Mouse (Mus musculus): ENCODE data around the gene Gstp1.
A peak's percentile ranks its signal among the peaks of the same experiment; 100 is the strongest.
"Not testable (repeated sequence)": the region's sequence is repeated elsewhere in the genome, so short reads cannot be mapped to it uniquely, and the experiment has no call there.

Gene Gstp1

DNA sequence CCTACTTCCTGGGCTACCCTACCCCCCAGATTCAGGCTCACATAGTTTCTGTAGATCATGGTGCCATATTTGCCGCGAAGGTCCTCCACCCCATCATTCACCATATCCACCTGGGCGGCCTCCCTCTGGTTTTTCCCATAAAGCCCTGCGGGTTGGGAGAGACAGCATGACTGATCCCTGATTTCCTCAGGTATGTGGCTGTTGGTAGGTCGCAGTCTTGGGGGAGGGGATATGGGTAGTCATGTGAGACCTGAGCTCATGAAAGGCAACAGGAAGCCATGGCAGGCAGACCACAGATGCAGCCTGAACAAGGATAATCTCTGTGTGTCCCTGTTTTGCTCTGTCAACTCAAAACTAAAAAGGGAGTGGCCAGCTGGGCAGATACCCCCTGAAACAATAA, 3.2 kb upstream of the Gstp1 start:
- not testable (repeated sequence) for DNase-seq (ENCODE audit: low spot score in 2 of 2)

DNA sequence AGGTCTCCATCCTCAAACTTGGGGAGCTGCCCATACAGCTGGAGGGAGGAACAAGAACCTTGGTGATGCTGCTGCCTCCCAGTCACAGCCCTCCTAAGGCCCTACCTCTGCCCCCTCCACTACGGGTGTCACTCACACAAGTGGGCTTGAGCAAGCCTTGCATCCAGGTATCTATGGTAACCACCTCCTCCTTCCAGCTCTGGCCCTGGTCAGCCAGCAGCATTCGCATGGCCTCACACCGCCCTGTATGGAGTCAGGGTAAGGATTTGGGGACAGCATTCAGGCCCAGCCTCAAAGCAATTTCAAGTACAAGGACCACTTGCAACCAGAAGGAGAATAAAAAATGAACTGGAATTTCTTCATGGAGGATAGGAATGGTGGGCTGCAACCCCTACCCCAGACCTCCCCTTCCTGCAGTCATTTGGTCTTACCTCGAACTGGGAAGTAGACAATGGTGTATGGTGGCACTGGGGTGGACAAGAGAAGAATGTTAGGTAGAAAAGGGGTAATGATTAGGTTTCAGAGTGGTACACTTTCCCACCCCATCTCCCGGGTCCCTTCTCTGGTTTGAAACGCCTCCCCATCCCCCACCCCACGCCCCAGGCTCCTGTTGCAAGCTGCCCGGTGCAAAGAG, 514 bp downstream of the Gstp1 start:
- not testable (repeated sequence) for DNase-seq (ENCODE audit: low spot score in 2 of 2)

DNA sequence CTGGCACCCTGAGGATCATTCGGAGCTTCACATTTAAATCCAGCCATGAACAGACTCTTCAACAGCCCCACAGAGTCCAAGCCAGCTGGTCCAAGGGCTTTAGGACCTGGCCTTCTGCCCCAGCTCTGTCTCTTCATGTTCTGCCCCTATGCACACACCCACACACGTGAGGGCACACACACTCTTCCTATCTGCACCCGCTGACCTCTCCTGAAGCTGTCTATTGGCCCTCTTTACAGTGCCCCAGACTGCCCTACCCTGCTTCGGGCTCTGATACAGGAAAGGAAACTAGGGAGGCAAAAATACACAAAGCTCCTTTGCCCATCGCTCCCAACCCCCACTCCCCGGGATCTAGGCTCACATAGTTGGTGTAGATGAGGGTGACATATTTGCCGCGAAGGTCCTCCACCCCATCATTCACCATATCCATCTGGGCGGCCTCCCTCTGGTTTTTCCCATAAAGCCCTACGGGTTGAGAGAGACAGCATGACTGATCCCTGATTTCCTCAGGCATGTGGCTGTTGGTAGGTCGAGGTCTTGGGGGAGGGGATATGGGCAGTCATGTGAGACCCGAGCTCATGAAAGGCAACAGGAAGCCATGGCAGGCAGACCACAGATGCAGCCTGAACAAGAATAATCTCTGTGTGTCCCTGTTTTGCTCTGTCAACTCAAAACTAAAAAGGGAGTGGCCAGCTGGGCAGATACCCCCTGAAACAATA, 1.3 kb downstream of the Gstp1 start:
- no peak for DNase-seq (ENCODE audit: low spot score in 2 of 2)

DNA sequence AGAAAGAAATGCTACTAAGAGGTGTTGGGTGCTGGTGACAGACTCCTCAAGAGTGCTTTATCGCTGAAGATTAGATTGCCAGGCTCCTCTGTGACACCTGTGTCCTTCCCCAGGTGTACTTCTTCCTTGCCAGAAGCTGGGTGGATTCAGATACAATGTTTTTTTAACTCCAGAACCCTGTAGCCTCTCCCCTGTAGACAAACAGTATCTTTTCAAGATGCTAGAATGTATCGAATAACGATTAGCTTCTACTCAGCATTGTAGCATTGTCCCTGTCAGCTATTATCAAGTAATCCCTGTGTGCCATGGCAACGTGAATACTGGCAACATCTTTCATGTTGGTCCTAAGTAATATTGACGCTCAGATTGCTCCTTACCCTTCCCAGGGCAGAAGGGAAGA, 4.0 kb downstream of the Gstp1 start:
- no peak for DNase-seq (ENCODE audit: low spot score in 2 of 2)

DNA sequence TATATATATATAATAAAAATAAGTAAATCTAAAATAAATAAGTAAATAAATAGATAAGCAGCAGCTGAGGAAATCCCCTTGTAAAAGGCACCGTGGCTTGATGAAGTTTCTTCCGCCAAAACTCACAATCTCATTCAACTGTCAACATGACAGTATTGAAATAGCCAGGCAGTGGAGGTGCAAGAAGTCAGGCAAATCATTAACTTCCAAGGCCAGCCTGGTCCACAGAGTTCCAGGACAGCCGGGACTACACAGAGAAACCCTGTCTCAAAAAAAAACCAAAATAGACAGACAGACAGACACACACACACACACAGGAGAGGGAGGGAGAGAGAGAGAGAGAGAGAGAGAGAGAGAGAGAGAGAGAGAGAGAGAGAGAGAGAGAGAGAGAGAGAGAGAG, 4.5 kb downstream of the Gstp1 start:
- DNase-seq (ENCODE audit: low spot score in 2 of 2): no peak

DNA sequence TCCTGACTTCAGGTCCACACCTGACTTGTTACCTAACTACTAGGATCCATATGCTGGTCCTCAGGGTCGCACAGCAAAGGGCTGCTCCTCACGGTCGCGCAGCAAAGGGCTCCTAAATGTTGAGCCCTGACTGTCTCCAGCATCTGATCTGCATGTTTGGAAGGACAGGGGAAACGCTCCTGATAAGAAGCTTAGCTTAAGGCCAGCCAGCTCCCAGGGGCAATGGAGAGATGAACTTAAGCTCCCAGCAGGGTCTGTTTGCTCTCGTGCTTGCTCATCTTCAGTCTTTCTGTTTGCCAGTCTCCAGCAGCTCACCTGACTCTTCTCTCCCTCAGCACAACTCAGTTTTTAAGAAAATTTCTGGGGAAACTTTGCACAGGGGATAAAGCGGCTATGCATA, 5.1 kb downstream of the Gstp1 start:
- no peak for DNase-seq (ENCODE audit: low spot score in 2 of 2)

DNA sequence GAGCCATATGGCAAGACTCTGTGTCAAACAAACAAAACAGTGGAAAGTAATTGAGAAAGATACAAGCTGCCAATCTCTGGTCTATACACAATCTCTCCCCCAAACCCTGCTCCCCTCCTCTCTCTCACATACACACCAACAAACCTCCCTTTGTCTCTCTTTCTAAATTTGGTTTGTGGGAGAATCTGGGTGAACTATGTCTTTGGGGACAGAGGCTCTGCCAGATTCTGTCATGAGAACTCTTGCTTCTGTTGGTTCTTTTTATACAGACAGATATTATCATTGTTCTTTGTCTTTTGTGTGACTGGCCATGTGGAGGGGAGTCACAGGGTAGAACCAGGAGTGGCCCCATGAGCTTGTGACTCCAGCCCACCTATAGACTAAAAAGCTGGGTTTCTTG, 10.2 kb downstream of the Gstp1 start:
- no peak for DNase-seq (ENCODE audit: low spot score in 2 of 2)

DNA sequence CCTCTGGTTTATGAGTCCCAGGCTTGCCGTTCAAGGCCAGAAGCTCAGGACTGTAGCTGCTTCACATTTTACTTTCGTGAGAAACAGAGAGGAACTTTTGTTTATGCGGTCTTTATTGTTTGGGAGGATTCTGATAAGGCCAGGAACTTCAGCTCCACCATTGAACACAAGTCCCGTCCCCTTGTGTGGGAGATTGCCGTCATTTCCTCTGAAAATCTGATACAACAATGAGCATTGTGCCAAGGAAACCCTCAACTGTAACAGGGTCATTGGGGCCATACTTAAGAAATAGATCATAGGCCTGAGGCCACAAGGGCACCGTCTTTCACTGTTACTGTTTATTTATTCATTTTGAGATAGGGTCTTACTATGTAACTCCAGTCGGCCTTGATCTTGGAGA, 14.6 kb downstream of the Gstp1 start:
- DNase-seq (ENCODE audit: low spot score in 2 of 2): no peak

DNA sequence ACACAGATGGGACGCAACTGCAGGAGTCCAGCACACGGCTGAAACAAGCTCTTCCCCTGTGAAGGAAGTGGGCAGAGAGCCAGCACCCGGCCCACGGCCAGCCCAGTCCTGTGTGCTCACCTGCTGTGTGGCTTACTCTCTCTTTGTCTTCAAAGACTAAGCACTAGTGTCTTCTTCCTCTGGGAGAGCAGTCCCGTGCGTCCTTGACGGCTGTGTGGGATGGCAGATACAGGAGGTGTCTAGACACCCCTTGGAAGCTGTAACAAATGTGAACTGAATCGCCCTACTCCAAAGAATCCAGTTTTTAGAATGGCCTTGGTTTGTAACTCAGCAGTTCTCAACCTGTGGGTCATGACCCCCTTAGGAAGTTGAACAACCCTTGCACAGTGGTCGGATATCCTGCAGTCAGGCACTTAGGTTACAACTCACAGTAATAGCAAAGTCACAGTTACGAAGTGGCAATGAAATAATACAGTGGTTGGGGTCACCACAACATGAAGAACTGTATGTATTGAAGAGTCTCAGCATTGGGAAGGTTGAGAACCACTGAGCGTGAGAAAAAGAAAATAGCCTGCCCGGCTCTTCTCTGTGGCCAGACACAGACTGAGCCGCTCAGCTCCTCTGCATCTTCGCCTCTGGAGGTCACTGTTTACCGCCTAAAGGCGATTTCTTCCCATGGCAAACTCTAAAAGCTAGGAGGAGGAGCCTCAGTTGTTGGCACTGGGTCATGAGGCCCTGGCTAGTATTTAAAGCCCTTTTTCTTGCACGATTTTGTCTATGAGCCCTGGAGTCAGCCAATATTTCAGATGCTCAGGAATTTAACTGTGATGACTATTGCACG, 18.8 kb downstream of the Gstp1 start:
- peak; percentile 63 to 73 for DNase-seq (ENCODE audit: low spot score in 2 of 2)

DNA sequence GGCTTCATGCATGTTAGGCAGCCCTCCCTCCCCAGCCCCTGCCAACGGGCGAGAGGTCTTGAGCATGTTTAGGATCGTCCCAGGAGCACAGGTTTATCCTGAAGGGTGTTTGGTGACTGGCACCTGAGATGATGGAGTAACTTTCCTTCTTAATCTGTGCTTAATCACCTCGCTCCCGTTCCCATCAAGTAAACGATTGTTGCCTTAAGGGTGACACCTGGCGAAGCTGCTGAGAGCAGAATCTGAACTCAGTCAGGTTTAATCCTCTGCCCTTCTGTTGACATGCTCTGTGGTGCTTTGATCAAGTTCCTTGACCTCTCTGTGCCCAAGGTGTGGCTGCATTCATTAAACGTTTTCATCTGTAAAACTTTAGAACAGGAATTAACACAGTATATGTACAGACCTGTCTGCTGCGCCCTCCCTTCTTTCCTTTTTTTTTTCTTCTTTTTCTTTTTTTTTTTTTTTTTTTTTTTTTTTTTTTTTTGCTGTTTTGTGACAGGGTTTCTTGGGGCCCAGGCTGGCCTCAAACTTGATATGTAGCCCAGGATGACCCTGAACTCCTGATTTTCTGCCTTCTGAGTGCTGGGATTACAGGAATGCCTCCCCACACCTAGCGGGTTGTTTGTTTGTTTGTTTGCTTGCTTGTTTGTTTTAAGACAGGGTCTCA, 19.7 kb downstream of the Gstp1 start:
- no peak for DNase-seq (ENCODE audit: low spot score in 2 of 2)

DNA sequence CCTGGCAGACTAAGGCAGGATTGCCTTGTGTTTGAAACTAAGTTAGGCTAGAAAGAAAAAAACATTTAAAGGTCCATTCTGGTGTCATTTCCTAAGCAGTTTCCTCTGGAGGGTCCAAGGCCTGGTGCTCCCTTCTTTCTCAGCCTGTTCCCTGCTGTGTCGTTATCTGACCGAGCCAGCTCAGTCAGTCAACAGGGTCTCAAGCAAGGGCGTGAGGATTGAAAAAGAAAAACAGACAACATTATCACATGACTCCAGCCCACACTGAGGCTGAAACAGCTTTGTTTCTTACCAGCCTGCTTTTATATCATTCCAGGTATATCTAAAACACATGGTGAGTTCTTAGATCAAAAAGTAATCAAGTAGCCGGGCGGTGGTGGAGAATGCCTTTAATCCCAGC, 22.1 kb downstream of the Gstp1 start:
- no peak for DNase-seq (ENCODE audit: low spot score in 2 of 2)

DNA sequence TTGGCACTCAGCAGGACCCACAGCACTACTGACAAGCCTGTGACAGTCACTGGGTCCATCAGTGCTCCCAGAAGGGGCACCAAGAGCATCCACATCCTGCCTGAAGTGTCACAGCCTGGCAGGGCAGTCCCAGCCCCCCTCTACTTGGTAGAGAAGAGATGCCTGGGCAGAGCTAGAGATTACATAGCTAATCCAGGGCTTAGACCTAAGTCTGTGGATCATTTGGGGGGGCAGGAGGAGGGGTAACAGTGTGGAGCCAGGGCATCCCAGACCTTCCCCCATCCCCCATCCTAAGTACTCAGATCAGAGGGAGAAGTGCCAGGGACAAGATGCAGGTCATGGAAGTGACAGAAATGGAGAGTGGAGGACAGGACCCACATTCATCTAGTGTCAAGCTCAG, 23.0 kb downstream of the Gstp1 start:
- no peak for DNase-seq (ENCODE audit: low spot score in 2 of 2)

DNA sequence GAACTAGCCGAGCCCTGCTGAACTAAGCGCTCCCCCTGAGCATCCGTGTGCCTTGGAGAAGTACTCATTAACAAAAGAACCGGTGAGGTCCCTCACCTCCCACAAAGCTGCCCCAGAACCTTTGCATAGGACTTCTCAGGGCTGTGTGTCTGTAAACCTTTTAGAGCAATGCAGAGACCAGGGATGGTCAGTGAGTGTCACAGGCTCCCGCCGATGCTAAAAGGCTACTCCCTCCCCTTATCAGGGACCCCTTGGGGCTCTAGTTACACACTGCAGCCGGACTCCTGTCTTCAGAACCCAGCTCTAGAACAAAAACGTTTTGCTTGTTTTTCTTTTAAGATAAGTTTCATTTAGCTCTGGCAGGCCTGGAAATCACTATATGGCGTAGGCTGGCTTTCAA, 24.7 kb downstream of the Gstp1 start:
- no peak for DNase-seq (ENCODE audit: low spot score in 2 of 2)

DNA sequence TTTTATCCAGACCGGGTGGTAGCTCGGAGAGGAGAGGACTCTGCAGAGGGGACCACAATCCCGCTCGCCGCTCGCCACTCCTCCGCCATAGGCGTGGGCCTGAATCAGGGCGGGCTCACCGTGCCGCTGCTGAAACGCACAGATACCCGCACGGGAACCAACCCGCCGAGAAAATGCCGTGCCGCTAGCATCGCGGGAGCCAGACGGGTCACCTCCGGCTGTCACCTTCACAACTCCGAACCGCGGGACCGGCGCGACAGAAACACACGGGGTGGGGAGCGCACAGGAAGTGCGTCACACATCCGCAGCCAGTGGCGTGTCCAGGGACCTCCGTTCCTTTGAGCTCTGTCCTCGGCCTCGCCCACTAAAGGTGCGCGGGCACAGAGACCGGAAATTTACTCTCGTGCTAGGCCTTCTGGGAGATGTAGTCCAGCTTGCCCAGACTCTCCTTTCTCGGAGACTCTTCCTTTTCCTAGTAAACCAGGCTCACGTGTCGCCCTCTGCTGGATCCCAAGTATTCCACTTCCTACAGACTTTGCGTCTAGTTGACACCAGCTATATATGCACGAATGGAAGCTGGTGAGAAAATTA, 25.3 kb downstream of the Gstp1 start, which contains the start of gene Ndufv1:
Gene Ndufv1, minus strand, starts transcription at position 375 of the 591 bp plus-strand sequence.
- peak; percentile 94 to 95 for DNase-seq (ENCODE audit: low spot score in 2 of 2)

DNA sequence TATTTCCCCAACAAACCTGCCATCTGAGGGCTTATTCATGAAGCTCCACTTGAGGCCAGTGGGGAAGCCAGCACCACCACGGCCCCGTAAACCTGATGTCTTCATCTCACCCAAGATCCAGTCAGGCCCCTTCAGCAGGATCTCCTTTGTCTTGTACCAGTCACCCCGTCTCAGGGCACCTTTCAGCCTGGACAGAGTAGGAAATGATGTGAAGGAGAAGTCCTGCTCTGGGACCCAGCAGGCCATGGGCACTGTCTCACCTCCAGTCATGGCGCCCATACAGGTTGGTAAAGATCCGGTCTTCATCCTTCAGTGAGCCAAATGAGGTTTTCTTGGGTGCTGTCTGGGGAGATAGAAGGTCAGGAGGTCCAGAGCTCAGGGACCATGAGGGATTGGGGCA, 26.7 kb downstream of the Gstp1 start:
- no peak for DNase-seq (ENCODE audit: low spot score in 2 of 2)

DNA sequence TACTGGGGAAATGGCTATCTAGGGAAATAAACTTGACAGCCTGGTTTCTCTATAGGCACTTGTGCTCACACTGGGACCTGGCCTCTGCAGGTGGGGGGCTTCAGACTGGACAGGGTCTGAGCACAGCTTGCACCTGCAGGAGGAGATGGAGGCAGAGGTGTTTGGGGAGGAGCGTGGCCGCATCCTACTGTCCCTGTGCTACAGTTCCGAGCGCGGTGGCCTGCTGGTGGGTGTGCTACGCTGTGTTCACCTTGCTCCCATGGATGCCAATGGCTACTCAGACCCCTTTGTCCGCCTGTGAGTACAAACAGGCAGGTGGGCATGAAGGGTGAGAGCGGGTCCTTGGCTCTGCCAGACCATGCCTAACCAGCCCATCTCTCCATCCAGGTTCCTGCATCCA, 31.8 kb downstream of the Gstp1 start:
- DNase-seq (ENCODE audit: low spot score in 2 of 2): no peak

DNA sequence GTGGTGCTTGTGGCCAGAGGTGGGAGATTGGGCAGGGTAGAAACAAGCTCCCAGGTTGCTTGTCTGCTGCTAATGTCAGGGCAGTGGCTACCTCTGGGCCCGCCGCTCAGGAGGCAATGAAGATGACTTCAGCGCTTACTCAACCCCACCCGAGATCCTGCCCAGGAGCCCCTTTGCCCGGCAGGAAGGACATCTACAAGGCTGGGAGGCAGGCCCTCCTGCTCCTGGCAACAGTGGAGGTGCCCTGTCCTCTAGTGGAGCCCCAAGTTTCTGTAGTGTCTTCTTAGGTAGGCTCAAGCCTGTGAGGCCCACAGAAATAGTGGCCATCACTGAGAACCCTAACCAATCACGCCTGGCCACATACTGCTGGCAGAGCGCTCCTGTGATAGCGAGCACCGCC, 32.7 kb downstream of the Gstp1 start:
- DNase-seq (ENCODE audit: low spot score in 2 of 2): no peak

DNA sequence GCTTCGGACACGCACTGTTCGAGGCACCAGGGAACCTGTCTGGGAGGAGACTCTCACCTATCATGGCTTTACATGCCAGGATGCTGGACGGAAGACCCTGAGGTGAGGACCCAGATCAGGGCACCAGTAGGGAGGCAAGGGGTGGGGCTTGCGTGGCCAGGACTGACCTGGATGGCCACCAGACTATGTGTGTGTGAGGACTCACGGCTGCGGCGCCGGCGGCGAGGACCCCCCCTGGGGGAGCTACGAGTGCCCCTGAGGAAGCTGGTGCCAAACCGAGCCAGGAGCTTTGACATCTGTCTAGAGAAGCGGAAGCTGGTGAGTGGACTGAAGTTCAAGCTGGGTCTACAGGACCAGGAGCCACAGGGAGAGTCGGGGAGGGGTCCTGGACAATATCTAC, 33.5 kb downstream of the Gstp1 start:
- DNase-seq (ENCODE audit: low spot score in 2 of 2): no peak

DNA sequence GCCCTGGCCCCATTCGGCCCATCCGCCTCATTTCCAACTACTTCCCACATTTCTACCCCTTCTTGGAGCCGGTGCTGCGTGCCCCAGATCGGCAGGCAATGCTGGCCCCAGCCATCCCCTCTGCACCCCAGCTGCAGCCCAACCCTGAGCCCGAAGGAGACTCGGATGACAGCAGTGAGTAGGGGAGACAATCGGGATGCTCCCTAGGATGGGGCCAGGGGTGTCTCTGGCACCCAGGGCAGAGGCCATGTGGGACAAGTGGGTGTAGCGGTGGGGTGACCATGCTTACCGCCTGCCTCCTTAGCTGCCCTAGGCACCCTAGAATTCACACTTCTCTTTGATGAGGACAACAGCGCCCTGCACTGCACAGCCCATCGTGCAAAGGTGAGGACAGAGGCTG, 34.1 kb downstream of the Gstp1 start:
- DNase-seq (ENCODE audit: low spot score in 2 of 2): no peak

DNA sequence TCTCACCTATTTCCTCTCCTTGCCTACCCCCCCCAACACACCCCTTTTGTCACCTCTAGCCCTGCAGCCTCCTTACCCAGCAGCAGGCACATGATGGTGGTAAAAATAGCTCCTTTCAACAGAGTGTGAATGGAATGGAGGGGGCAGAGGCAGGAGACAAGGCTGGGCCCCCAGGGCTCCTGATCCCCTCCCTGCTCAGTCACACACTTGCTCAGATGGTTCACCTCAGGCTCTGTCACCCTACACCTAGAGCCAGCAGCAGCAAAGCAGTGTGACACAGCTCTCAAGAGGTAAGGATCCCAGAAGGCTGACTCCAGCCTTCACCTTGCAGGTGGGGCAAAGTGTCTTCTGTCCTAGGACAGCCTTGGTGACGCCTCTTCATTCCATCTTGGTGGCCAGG, 34.7 kb downstream of the Gstp1 start, which contains the start of gene Doc2g:
Gene Doc2g, plus strand, starts transcription at position 202 of the 400 bp plus-strand sequence.
- DNase-seq (ENCODE audit: low spot score in 2 of 2): no peak

DNA sequence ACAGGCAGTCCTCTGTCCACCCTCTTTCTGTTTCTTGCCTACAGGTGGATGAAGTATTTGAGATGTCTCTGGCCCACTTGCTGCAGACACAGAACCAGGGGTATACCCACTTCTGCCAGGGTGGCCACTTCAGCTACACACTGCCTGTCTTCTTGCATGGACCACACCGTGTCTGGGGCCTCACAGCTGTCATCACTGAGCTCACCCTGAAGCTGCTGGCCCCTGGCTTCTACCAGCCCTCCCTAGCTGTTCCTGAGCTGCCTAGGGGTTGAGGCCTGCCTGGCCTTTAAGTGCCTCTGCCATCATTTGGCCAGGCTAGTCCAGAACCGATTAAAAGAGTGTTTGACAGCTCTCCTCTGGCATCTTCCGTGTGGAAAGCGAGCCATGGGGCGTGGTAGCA, 36.0 kb downstream of the Gstp1 start:
- DNase-seq (ENCODE audit: low spot score in 2 of 2): no peak
